Mouse (Mus musculus): ENCODE data around the gene Gm21992.
"Not testable (repeated sequence)": the region's sequence is repeated elsewhere in the genome, so short reads cannot be mapped to it uniquely, and the experiment has no call there.

GRCm38 (mm10) chr19:4812334-4812949 is 1.0 kb upstream of the Gm21992 start:
- not testable (repeated sequence) for TF ChIP-seq POLR2A (IDR thresholded peaks at IDR 0.05; ENCODE audit: insufficient read depth, low read length); CTCF (IDR thresholded peaks at IDR 0.05; ENCODE audit: low read depth, low read length)

Measured in ES-Bruce4 (cell line).